7 mouse cellular contexts compared by ENCODE assay signal in genomic region chr5:110230780-110231461, GRCm38 (mm10). TPM values are rescaled to one million over a fixed set of nuclear protein-coding genes. Genes with fewer than 3 reads are reported as not detected.
DNase-seq lines count a peak whose midpoint lies in the region; ATAC-seq lines count a peak whose summit lies in the region.

Ankle2 (plus strand) TSS chr5:110231004.

- peak within 1 kb of the TSS; percentile 69 for H3K4me2 ChIP-seq in intestine, embryonic 15.5 days (replicated peaks)

- WGBS in intestine, embryonic 15.5 days: under 1% methylated on average over 70 of the region's 81 CpGs
- WGBS in midbrain, embryonic 10.5 days: under 1% methylated on average over 81 of the region's 81 CpGs

- peaks cover 8% of the 10 kb centered on the region for H3K36me3 ChIP-seq in intestine, embryonic 15.5 days
- H3K36me3 ChIP-seq in midbrain, embryonic 10.5 days: peaks cover 32% of the 10 kb centered on the region

- H3K9ac ChIP-seq in intestine, embryonic 15.5 days: peak within 1 kb of the TSS; percentile 99

- H3K27me3 ChIP-seq in intestine, embryonic 15.5 days (replicated peaks): no peaks in the 10 kb centered on the region
- H3K27me3 ChIP-seq in midbrain, embryonic 10.5 days (ENCODE audit: low read depth, poor library complexity, severe bottlenecking): no peaks in the 10 kb centered on the region

- H3K27ac ChIP-seq in intestine, embryonic 15.5 days: peak within 1 kb of the TSS; percentile 97
- H3K27ac ChIP-seq in midbrain, embryonic 10.5 days (replicated peaks): peak within 1 kb of the TSS; percentile 95

- peak; percentile 98 for ATAC-seq in intestine, embryonic 15.5 days

- H3K4me3 ChIP-seq in intestine, embryonic 15.5 days (replicated peaks): peak within 1 kb of the TSS; percentile 99
- peak within 1 kb of the TSS; percentile 97 for H3K4me3 ChIP-seq in midbrain, embryonic 10.5 days

- intact Hi-C loops in gastrocnemius, postnatal 36 days (cut with DNase I): no loop called here
- intact Hi-C loops in left cerebral cortex, postnatal 25 days (cut with DNase I): no loop called here

- peaks cover 8% of the 10 kb centered on the region for H3K4me1 ChIP-seq in intestine, embryonic 15.5 days (replicated peaks)
- peaks cover 22% of the 10 kb centered on the region for H3K4me1 ChIP-seq in midbrain, embryonic 10.5 days

- peak; percentile 92 for DNase-seq in adrenal gland, adult 18-20 months (ENCODE audit: low spot score in 2 of 2)
- peak; percentile 96 for DNase-seq in embryo, embryonic 11 days
- peak; percentile 87 to 93 for DNase-seq in gastrocnemius, postnatal 36 days
- DNase-seq in left cerebral cortex, postnatal 25 days (ENCODE audit: low spot score in 2 of 2): peak; percentile 92
- DNase-seq in midbrain, embryonic 10.5 days (ENCODE audit: low spot score): peak; percentile 94
- peak; percentile 90 for DNase-seq in right cerebral cortex, postnatal 4 days

- H3K9me3 ChIP-seq in intestine, embryonic 15.5 days: no peaks in the 10 kb centered on the region
- H3K9me3 ChIP-seq in midbrain, embryonic 10.5 days (replicated peaks): no peaks in the 10 kb centered on the region

RNA-seq across cellular contexts. Expression of gene Ankle2, which starts in this region (rescaled TPM):
- total RNA-seq in adrenal gland, adult 18-20 months (2021): 10 to 100 TPM; 36.1 to 37.4 TPM
- 10 to 100 TPM; 22.3 to 24.8 TPM for total RNA-seq in gastrocnemius, postnatal 36 days (2021)
- 21.3 and 24.7 TPM in 2 replicates for polyA plus RNA-seq in intestine, embryonic 15.5 days (2015; fragmentation: Nextera tagmentation; extraction: Ambion mirVana)
- 10 to 100 TPM; 37.5 to 46.0 TPM for total RNA-seq in left cerebral cortex, postnatal 25 days (2021)
- polyA plus RNA-seq in midbrain, embryonic 10.5 days (2016; fragmentation: Nextera tagmentation; extraction: Ambion mirVana): 30.9 and 31.2 TPM in 2 replicates

Comparison
In these comparisons a context has a peak if more than half of its experiments do, and no peak if none do; other contexts are left out.
1. Peak in every context shown above with its lines: DNase-seq, ATAC-seq, H3K4me3 ChIP-seq and H3K27ac ChIP-seq.